Mouse (Mus musculus) E14TG2a.4 (cell line): ENCODE results near the gene Ppp1r1b.

ENCODE experiments used
- CTCF ChIP-seq: conservative IDR thresholded peaks from 2 replicates; pipeline ENCODE4 v1.5.1; 2014; ENCODE audit warnings: low read length
- POU5F1 ChIP-seq: IDR thresholded peaks from 2 replicates; pipeline ENCODE4 v1.6.1; 2014; ENCODE audit warnings: low read length, borderline replicate concordance

DNA sequence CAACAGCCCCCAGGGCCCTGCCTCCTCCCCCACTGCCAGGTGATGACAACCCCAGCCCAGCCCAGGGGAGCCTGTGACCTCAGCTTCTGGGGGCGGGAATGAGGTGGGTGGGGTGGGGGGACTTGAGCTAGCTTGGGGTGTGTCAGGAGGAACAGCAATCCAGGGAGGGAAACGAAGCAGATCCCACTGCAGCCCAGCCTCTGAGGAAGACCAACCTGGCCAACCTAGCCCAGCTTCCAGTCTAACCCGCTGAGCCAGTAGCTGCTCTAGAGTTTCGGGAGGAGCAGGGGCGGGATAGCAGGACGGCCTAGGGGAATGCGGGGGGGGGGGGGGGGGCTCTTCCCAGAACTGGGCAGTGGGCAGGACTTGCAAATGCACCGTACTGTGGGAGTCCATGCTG is 43.8 kb downstream of the Ppp1r1b start:
- TF ChIP-seq CTCF (no peak), POU5F1 (no peak)
